Mouse (Mus musculus) testis, adult 2 months (tissue): ENCODE data around the gene Celf3. TPM values are rescaled to one million over a fixed set of nuclear protein-coding genes. Genes with fewer than 3 reads are reported as not detected.

Experiments
- H3K27ac ChIP-seq: fragments of 200-500 bp; 2 replicates; pipeline ENCODE4 v1.5.1; 2012; ENCODE audit warnings: low read depth, low read length; ENCODE audit not compliant: control insufficient read depth, insufficient read depth
- H3K27me3 ChIP-seq: fragments of 200-500 bp; 2 replicates; pipeline ENCODE4 v1.6.1; 2012; ENCODE audit warnings: mild to moderate bottlenecking, low read length, moderate library complexity; ENCODE audit not compliant: control insufficient read depth, insufficient read depth
- H3K36me3 ChIP-seq: fragments of 200-500 bp; 2 replicates; pipeline ENCODE4 v1.6.1; 2012; ENCODE audit warnings: mild to moderate bottlenecking, low read length; ENCODE audit not compliant: control insufficient read depth, insufficient read depth
- H3K4me1 ChIP-seq: fragments of 200-500 bp; 2 replicates; pipeline ENCODE4 v1.6.1; 2012; ENCODE audit warnings: low read length; ENCODE audit not compliant: control insufficient read depth, insufficient read depth
- H3K4me3 ChIP-seq: fragments of 200-500 bp; 2 replicates; pipeline ENCODE4 v1.5.1; 2012; ENCODE audit warnings: low read depth, mild to moderate bottlenecking, low read length, moderate library complexity, mixed read lengths; ENCODE audit not compliant: control insufficient read depth
- CTCF ChIP-seq: fragments of 200-500 bp; IDR thresholded peaks from 2 replicates; pipeline ENCODE4 v1.5.1; 2012; ENCODE audit warnings: low read depth, mild to moderate bottlenecking, inconsistent platforms, low read length, moderate library complexity; ENCODE audit not compliant: control insufficient read depth, insufficient read depth, insufficient replicate concordance
- POLR2A ChIP-seq: fragments of 200-500 bp; IDR thresholded peaks from 2 replicates; pipeline ENCODE4 v1.6.1; 2012; ENCODE audit warnings: low read depth, mild to moderate bottlenecking, inconsistent platforms, low read length, moderate library complexity; ENCODE audit not compliant: control insufficient read depth
- polyA plus RNA-seq: library from polyadenylated mRNA; depleted of rRNA; stranded (reverse); fragments of >200 nt; gene quantifications from 2 replicates; pipeline ENCODE4 v1.2.3, GENCODE M21; 2012

Celf3 gene
- polyA plus RNA-seq, 1 experiment: 256 TPM

DNA sequence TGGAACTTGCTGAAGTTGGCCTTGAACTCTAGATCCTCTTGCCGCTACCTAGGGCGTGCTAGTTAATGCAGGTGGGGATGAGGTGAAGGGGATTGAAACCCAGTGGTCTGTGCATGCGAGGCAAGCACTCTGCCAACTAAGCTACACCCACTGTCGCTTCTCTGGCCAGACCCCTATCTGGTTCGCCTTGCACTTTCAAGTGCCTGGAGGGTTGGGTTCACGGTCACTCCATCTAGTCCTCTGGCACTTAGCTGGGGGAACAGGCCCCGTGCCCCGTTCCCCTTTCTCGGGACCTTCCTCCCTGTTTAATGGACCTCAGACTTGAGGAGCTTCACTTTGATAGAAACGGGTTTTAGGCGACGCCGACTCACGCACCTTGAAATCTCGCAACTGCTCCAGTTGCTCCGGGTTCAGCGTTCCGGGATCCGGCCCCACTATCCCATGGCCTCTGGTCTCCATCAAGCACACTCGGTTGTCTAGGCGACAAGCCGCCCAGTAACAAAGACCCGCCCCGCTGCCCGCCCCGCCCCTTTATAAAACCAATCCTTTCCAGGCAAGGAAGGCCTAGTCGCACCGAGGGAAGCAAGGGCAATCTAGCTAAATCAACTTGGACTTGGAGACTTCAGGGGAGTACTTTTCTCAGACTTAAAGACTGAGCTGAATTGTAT lies 5.5 kb upstream of the Celf3 start:
- peak overlapping the region; percentile 65; the same call in 1 of the 2 replicates for H3K27ac ChIP-seq

DNA sequence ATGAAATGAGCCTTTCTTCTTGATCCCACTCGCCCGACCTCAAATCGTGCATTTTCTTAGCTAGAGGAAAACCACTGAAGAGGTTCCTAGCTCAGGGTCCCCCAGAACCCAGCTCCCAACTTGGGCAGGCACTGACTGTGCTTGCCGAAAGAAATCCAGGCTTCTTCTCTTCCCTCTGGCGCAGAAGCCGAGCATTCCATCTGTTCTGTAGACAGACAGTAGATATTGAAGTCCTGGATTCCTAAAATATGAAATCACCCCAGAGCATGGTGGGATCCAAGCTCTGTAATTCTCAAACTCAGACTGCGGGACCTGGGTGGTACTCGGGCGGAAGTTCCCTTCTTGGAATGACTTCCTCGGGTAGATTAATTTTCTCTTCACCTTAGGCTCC lies 5.0 kb upstream of the Celf3 start:
- H3K27ac ChIP-seq: peak overlapping the region; percentile 60; the same call in 1 of the 2 replicates
- H3K27me3 ChIP-seq: no peaks in the 10 kb centered on the region
- no peaks in the 10 kb centered on the region for H3K36me3 ChIP-seq
- TF ChIP-seq POLR2A (no peak), CTCF (no peak)
- H3K4me3 ChIP-seq: peak overlapping the region; percentile 91
- peaks cover 7% of the 10 kb centered on the region for H3K4me1 ChIP-seq

More for the DNA sequence above, 5.5 kb upstream of the Celf3 start:
- H3K27me3 ChIP-seq: no peaks in the 10 kb centered on the region
- TF ChIP-seq POLR2A: no peak; the same call in 1 of the 2 replicates
- TF ChIP-seq CTCF: no peak
- peak overlapping the region; percentile 91 for H3K4me3 ChIP-seq
- no peaks in the 10 kb centered on the region for H3K36me3 ChIP-seq
- H3K4me1 ChIP-seq: peaks cover 7% of the 10 kb centered on the region

DNA sequence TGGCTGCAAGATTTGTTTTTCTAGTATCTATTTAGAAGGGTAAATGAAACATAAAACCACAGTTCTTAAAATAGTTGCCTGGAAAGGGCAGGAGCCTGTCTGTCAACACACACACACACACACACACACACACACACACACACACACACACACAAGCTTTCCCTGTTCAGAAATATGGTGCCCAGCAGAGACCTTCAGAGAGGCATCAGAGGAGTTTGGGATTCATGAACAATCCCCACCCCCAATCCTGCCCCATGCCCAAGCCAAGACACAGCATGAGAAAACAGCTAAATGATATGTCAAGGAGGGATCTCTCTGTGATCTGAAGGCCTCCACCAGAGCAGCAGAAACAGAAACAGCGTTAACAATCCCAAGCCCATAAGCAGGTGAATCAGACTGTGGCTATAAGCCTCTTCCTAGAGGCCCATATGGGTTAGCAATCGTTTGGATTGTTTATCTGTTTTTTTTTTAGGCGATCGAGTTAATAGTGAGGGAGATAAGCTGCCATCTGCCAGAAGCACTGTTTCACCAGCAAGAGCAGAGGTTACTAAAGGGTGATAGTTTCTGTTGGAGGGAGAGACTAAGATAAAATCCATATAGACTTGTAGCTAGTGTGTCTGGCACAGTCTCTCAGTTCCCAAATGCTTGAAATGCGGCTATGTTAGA lies 4.4 kb upstream of the Celf3 start:
- H3K4me1 ChIP-seq: peaks cover 7% of the 10 kb centered on the region
- H3K27ac ChIP-seq: no peak overlapping the region
- H3K4me3 ChIP-seq: peak overlapping the region; percentile 64
- H3K36me3 ChIP-seq: no peaks in the 10 kb centered on the region
- no peak for TF ChIP-seq CTCF
- no peak for TF ChIP-seq POLR2A
- H3K27me3 ChIP-seq: no peaks in the 10 kb centered on the region

DNA sequence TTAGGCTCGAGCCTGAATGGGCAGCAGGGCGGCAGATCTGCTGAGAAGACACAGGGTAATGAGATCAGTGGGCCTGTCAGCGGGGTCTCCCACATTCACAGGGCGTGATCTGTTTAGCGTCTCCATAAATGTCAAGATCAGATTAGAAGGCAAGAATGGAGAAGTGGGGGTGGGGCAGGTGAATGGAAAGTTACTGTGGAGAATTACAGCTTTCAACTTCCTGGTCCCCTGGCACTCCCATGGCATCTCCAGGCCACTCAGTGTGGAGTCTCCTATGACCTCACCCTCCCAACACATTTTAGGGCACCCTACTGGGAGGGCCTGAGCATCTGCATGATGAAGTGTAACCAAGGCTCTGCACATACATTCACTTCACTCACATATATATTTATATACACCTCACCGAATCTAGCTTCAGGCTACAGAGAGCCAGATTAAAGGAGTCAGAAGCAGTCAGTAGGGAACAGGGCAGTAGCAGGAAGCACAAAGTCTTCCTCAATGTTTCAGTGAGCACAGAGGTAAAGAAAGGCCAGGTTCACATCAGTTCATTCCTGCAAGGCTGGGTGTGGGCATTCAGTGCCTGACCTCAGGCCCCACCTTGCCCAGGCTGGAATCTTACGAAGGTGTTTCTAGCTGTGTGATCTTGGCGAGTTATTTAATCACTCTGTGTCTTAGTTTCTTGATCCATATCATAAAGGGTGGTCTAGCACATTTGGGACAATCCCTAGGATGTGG lies 1.6 kb upstream of the Celf3 start:
- TF ChIP-seq CTCF: no peak
- TF ChIP-seq POLR2A: no peak
- Histone ChIP-seq H3K4me3 (peak overlapping the region; percentile 66), H3K4me1 (peaks cover 9% of the 10 kb centered on the region), H3K27me3 (no peaks in the 10 kb centered on the region), H3K36me3 (no peaks in the 10 kb centered on the region), H3K27ac (no peak overlapping the region)

DNA sequence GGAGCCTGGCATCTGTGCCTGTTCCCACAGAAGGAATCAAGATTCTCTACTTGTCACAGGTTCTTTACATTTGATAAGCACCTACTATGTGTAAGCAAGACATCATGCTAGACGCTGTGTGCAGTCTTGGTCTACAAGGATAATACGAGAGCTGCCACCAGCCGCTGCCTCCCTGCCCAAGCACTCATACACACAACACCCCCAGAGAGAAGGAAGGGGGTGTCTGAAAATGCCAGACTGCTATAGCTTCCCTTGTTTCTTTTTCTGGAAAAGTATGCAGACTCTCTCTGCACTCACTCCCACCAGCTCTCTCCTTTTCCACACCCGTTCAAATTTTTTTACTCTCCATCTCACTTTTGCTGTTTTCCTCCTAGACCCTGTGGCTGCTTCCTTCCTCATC lies 651 bp upstream of the Celf3 start:
- Histone ChIP-seq H3K27me3 (no peaks in the 10 kb centered on the region), H3K4me3 (peak overlapping the region; percentile 80), H3K36me3 (no peaks in the 10 kb centered on the region), H3K4me1 (peaks cover 7% of the 10 kb centered on the region), H3K27ac (no peak overlapping the region)
- TF ChIP-seq CTCF (no peak), POLR2A (no peak)

DNA sequence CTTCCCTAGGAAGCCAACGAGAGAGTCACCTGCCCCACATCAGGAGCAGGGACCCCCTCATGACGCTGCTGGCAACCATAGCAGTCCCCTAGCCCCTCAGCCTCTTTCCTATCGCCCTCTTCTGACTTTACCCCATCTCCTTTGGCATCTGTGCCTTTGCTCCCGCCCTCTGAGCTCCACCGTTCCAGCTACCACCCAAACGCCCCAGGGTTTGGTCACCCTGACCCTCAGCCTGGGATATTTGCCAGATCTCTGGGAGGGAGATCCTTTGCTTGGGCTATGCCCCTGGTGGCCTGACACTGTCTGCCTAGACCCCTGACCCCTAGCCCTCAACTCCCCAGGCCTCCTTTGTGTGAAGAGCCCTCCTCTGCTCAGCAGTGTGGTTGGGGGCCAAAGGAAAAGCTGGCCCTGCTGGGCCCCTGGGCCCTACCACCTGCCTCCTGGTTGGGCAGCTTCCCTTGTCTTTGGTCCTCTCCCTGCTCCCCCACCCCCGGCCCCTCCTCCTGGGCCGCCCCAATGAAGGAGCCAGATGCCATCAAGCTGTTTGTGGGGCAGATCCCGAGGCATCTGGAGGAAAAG lies 585 bp downstream of the Celf3 start:
- Histone ChIP-seq H3K4me1 (peaks cover 2% of the 10 kb centered on the region), H3K4me3 (peak overlapping the region; percentile 86), H3K36me3 (no peaks in the 10 kb centered on the region), H3K27ac (no peak overlapping the region), H3K27me3 (no peaks in the 10 kb centered on the region)
- no peak for TF ChIP-seq POLR2A
- no peak for TF ChIP-seq CTCF

DNA sequence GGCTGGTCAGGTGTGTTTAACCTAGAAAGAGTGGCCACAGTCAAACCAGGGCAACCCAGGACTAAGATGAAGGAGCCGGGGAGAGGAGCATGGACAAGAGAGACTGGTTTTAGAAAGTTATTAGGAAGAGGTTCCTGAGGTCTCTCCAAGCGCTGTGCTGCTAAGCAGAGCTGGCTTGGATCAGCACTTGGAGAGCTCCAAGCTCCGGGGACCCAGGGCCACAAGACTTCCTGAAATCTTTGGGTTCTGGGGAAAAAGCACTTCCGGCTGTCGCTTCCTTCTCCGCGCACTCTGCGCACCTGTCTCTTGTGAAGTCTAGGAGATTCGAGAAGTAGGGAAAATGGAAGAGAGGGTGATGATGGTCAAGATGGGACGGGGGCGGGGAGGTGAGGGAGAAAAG lies 1.5 kb downstream of the Celf3 start:
- H3K4me3 ChIP-seq: peak overlapping the region; percentile 86
- H3K27ac ChIP-seq: no peak overlapping the region
- H3K4me1 ChIP-seq: peaks cover 7% of the 10 kb centered on the region
- no peaks in the 10 kb centered on the region for H3K27me3 ChIP-seq
- TF ChIP-seq POLR2A (no peak), CTCF (no peak)
- H3K36me3 ChIP-seq: no peaks in the 10 kb centered on the region
